Mouse (Mus musculus) thymus, postnatal 10 days (tissue): ENCODE measurements at regions not wholly inside any gene's neighbourhood (a gene's known extent, or its start where the extent isn't known, plus 50 kb on each side); places are given as distances from the start of the nearest gene placed in this dataset.

Source experiments
- DNase-seq, 2 experiments: peaks; one replicate each; pipeline ENCODE4 v3.0.0; 2021; ENCODE audit warnings: low spot score in 2 of 2

DNA sequence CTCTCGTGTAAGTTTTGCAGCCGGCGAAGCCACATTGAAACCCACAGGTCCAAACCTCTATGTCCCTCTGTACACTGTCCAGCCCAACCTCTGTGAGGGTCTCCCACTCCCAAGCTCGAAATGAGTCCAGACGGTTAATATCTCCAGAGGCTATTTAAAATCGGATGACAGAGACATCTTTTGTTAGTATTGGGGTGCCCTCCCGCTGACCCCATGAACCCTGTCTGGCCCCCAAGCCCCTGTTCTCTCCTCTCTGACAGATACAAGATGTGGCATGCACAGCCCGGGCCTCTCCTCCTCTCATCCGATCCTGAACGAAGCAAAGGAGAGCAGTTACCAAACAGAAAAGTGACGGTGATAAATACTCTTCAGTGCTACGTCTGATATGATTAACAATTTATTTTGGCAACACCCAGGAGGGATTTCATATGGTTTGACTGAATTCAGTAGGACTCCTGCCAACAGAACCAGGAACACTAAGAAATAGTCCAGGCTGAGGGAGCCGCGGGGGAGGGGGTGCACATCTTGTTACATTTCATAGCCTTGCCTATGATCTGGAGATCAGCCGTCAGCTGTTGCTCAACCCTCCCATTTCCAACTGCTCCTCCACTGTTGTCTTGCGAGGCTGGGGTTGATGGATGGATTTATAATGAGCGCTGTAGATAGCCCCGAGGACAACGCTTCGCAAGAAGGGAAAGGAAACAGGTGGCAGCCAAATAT lies 266.6 kb upstream of the Klf3 start:
- DNase-seq, result no peak

GRCm38 (mm10) chr5:64537113-64537780 lies 265.9 kb upstream of the Klf3 start:
- no peak for DNase-seq

DNA sequence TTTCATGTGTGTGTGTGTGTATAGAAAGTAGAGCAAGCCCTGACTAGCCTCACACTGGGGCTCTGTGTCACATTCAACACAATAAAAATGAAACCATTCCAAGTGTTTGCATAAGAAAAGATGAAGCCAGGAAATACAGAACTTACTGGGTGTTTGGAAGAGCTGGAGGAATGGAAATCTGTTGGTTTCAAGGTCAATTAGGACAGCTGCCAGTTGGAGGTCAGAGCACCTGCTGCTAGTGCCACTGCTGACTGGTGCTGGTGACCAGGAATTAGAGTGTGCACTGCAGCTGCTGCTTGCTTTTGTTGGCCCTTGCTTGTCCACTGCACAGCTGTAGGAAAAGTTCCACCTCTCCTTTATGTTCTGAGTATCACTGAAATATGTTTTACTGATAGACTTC lies 261.4 kb upstream of the Klf3 start:
- DNase-seq, result no peak

GRCm38 (mm10) chr5:64555931-64556330 lies 247.3 kb upstream of the Klf3 start:
- no peak for DNase-seq

DNA sequence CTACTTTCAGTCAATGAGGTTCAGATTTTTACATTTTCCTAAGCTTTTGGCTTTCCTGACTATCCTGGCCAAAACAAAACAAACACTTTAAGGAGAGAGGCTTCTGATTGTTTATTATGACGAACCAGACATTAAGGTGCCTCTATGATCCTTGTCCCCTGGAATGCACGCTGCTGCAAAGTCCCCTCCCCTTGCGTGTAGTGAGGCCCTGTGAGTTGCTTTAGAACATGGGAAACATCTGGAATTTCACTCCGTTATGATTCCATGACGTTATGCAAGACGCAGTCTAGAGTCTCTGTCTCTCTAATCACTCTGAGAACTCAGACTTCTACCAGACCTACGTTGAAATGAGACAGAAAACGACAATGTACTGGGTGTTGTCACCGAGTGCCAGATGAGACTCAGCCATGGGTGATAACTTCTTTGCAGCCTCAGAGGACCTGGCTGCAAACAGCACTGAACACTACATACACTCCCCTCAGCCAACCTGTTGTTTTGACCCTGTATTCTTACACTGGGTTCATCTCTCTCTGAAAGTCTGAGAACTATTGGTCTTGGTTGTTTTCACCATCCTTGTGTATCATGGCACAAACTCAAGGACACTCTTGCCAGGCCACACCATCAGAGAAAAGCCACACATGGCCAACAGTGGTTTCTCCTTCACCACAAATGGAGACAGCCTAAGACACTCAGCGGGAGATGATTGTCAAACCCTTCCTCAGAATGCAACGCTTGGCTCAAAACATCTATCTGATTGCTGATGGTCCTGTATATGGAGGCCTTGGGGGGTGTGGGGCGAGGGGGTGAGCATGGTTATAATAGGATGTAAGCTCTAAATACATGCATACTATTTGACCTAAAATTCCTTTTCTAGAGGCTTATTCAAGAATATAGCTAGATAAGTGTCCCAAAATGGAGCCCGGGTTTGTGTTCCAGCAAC lies 236.5 kb upstream of the Klf3 start:
- no peak for DNase-seq

DNA sequence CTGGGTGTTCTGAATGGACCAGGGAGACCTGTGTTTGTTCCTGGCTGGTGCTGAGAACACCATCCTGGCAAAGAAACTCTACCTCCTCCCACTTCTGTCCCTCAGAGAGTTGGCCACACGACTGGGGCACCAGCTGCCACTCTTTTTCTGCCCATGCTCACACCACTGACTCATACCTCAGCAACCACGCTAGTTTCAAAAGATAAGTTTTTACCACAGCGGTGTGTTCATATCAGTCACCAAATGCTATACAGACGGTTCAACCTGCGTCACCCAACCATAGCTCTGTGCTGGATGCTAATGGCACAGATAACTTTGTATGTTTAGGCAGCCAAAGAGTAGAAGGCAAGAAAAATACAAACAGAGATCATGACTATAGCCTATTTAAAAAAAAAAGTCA lies 235.4 kb upstream of the Klf3 start:
- DNase-seq, result no peak

- DNase-seq, result no peak
Measured at GRCm38 (mm10) chr5:64568294-64568693, 234.9 kb upstream of the Klf3 start.

- no peak for DNase-seq
Measured at GRCm38 (mm10) chr5:64574386-64574785, 228.8 kb upstream of the Klf3 start.

GRCm38 (mm10) chr5:64575896-64576295 lies 227.3 kb upstream of the Klf3 start:
- DNase-seq, result no peak

GRCm38 (mm10) chr5:64576426-64577262 lies 226.5 kb upstream of the Klf3 start:
- no peak for DNase-seq

DNA sequence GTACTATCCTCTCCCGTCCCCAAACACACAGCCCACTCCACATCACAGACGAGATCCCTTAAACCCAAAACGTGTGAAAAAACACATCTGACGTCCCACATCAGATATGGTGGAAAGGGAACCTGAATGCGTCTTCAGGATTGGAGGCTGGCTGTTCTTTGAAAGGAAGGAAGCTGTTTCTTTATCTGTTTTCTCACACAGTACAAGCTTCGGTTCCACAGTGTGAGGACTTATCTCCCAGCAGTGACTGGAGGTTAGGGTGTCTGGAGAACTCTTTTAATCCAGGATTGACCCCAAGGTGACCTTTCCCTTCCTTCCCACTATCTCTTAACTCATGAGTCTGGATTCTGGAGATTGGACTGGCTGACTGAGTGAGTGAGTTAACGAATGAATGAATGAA lies 225.8 kb upstream of the Klf3 start:
- no peak for DNase-seq

DNA sequence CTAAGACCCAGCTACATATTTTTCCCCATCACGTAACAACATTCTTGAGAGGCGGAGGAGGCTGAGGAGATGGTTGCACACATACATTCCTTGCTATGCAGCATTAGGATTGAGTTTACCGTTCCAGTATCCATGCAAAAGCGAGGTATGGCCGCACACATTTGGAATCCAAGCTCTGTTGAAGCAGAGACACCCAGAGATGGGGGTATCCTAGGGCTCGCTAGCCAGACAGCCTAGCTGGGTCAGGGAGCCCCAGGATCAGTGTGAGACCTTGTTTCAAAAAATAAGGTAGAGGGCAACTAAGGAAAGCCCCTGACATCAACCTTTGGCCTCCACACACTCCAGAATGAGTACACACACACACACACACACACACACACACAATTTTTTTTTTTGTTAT lies 224.7 kb upstream of the Klf3 start:
- DNase-seq, result no peak

DNA sequence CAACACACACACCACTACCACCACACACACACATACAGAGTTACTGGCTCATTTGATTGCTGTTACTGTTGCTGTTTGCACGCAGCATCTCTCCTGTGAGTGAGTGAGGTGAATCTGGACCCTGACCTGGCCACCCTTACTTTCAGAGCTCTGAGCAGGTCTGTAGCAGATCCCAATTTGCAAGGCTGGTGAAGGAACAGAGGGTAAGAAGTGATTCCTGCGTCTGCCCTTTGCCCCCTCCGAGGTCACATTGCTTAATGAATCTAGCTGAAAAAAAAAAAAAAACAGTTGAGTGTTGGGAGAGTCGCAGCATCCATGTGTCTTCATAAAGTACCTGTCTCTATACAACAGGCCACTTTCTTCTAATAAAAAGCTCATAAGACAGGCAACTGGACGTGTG lies 224.1 kb upstream of the Klf3 start:
- DNase-seq, result no peak

DNA sequence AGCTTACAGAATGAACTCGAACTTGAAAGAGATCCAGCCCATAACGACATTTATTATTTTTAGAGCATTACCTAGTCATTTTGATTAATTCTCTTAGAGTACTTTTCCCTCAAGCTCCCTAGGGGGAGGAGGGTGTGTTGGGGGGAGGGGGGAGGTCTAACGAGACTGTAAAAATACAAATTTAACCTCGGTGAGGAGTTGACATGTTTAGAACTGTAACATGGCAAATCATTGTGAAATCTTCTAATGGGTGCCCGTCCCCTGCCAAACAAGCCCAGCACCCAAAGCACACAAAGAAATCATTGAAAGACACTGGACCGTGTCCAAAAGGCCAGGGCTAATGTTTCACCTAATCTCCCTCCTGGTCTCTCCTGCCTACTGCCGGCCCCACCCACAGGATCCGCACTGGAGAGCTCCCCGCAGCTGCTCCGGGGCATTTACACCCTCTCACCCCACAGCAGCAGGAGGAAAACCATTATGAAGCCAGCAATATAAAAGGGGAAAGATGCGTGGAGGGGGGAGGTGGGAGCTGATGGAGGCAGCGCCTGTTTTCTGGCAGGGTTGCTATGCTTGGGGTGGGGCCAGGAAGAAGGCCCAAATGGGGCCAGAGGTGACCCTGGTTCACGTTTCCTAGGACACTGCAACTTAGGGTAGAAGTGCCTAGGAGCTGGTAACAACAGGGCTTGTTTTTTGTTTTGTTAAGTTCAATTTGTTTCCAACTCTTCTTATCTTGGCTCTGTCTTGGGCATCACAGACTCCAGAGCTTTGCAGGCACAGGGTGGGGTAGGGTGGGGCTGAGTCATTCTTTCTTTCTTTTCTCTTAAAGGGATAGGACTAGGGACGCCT lies 223.5 kb upstream of the Klf3 start:
- no peak for DNase-seq

DNA sequence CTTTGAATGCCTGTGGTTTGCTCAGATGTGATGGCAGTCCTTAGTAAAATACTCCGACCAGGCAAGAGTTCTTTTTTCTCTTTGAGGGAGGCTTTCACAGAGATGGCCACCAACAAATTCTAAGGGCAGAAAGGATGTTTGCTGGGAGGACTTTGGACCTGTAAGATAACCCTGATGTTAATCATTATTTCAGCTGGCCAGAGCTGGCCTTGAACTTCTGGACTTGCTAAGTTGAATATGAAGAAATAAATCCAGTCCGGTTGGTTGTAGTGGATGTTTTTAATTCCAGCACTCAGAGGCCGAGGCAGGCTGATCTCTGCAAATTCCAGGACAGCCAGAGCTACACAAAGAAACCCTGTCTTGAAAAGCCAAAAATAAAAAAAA lies 222.9 kb upstream of the Klf3 start:
- no peak for DNase-seq

DNA sequence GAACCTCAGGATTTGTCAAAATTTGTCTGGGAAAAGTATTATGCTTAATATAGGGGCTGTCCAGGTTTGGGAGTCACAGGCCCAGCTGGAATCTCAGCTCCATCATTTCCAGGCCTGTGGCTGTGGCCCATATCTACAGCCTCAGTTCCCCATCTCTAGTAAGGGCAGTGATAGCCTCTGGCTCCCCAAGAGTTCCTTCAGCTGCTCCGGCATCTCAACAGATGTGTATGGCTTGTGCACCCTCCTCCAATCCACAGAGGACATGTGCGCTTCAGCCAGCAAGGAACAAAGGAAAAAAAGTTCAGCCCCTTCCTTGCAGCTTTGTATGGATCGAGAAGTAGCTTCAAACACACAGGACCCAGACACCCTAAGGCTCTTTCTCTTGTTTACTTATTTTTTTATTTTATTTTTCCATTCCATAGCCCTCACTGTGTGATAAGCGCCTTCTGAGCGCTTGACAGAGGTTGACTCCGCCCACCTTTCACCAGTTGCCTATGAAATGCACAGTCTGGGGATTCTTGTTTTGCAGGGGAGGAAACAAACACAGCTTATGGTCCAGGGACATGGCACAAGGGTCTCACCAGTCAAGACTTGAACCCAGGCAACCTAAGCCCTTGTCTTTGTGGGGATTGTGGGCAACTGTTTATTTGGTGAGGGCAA lies 222.3 kb upstream of the Klf3 start:
- no peak for DNase-seq

DNA sequence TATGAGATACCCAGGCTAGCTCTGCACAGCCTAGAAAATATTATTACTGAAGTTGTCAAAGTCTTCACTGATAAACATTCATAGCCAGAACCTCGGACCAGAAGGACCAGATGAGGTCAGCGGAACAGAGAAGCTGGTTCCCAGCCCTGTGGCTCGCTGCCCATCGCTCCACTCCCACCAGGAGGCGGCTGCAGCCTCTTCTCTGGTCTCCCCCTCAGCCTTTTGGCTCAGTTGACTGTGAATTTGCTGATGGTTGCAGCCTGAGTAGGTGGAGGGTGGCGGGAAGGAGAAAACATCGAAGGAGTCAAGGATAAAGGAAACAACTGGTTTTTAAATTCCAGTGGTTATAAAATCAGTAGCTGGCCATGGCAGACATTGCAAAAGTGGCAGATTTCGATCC lies 221.7 kb upstream of the Klf3 start:
- DNase-seq, result no peak

DNA sequence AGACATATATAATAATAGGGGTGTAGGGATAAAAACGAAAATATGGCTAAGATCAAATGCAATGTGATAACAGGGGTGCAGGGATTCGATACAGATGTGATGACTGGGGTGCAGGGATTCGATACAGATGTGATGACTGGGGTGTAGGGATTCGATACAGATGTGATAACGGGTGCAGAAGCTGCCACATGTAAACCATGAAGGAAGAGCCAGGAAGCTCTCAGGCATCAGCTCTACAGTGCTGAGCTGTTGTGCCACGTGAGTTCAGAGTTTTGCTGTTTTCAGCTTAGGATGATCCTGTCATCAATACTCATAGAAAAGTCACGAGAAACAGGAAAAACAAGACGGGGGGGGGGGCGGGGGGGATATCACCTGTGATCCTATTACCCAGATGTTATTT lies 221.2 kb upstream of the Klf3 start:
- DNase-seq, result no peak

- DNase-seq, result no peak
Measured at GRCm38 (mm10) chr5:64584308-64584707, 218.9 kb upstream of the Klf3 start.

DNA sequence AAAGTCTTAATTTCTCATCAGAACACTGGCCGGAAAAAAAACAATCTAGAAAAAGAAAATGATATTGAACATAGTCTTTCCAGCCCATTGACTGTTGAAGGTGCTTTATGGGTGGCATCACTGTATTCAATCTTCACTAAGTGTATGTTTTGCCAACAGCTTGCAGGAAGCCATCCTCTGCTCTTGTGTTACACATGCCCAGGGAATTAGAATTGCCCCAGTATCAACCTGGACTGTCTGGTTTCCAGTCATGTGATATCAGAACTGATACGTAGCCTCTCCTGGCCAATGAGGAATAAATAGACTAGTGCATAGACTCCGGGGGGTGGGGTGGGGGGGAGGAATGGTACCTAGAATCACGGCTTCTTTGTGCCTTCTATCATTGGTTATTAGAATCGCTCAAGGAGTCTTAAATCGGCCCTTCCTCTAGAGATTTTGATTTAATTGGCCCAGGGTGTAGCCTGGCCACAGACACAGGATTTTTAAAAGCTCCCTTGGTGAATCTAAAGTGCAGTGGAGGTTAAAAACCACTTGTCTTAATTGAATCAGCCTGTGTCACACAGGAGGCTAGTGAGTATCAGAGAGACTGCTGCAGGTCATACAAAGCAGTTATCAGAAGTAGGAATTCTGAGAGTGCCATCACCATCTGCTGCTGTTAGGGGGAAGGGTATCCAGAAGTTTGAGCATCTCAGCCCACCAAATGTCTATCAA lies 218.0 kb upstream of the Klf3 start:
- DNase-seq, result no peak
